Mouse (Mus musculus) heart, embryonic 14.5 days (tissue): ENCODE measurements around the gene Clmn. TPM values are rescaled to one million over a fixed set of nuclear protein-coding genes. Genes with fewer than 3 reads are reported as not detected.

Experiments used
- ATAC-seq: fragments of 200-750 bp; cut with Nextera tagmentation; 2 replicates; pipeline ENCODE4 v1.8.0; 2017; ENCODE audit warnings: low read depth, moderate TSS enrichment; ENCODE audit not compliant: insufficient number of reproducible peaks, insufficient read depth, low FRiP score
- H3K27ac ChIP-seq, 2 experiments: fragments of 200-500 bp in 1 of 2; fragments of 300-500 bp in 1 of 2; sonication (generic) in 1 of 2; replicated peaks in 1 of 2; 2 replicates each; pipeline ENCODE4 v1.5.1; 2012 to 2014; ENCODE audit warnings: low read depth in 2 of 2, low read length in 2 of 2, control low read depth in 1 of 2, mild to moderate bottlenecking in 1 of 2, mixed read lengths in 1 of 2; ENCODE audit not compliant: control insufficient read depth in 1 of 2, insufficient read depth in 1 of 2
- H3K27me3 ChIP-seq: fragments of 300-500 bp; sonication (generic); 2 replicates; pipeline ENCODE4 v1.6.1; 2014; ENCODE audit warnings: mild to moderate bottlenecking, low read length, control low read depth; ENCODE audit not compliant: control insufficient read depth, insufficient read depth
- H3K36me3 ChIP-seq: fragments of 300-500 bp; sonication (generic); 2 replicates; pipeline ENCODE4 v1.6.1; 2014; ENCODE audit warnings: mild to moderate bottlenecking, control low read depth, low read length, mixed read lengths; ENCODE audit not compliant: control insufficient read depth, insufficient read depth
- H3K4me1 ChIP-seq, 2 experiments: fragments of 200-500 bp in 1 of 2; fragments of 300-500 bp in 1 of 2; sonication (generic) in 1 of 2; 2 replicates each; pipeline ENCODE4 v1.6.1; 2012 to 2014; ENCODE audit warnings: low read length in 2 of 2, control low read depth in 1 of 2, mixed read lengths in 1 of 2; ENCODE audit not compliant: control insufficient read depth in 2 of 2, insufficient read depth in 2 of 2
- H3K4me2 ChIP-seq: fragments of 300-500 bp; sonication (generic); 2 replicates; pipeline ENCODE4 v1.6.1; 2014; ENCODE audit warnings: mild to moderate bottlenecking, low read length
- H3K4me3 ChIP-seq, 2 experiments: fragments of 200-500 bp in 1 of 2; fragments of 300-500 bp in 1 of 2; sonication (generic) in 1 of 2; 2 replicates each; pipeline ENCODE4 v1.5.1; 2012 to 2014; ENCODE audit warnings: low read length in 2 of 2, mild to moderate bottlenecking in 2 of 2, control low read depth in 1 of 2, low read depth in 1 of 2, moderate library complexity in 1 of 2; ENCODE audit not compliant: control insufficient read depth in 1 of 2, insufficient read depth in 1 of 2
- H3K9ac ChIP-seq: fragments of 300-500 bp; sonication (generic); 2 replicates; pipeline ENCODE4 v1.6.1; 2014; ENCODE audit warnings: mild to moderate bottlenecking, low read length
- H3K9me3 ChIP-seq: fragments of 300-500 bp; sonication (generic); 2 replicates; pipeline ENCODE4 v1.6.1; 2016; ENCODE audit warnings: low read length, control low read depth; ENCODE audit not compliant: control insufficient read depth
- WGBS: fragments of 180-500 bp; shearing (Covaris S2); extraction: QIAGEN DNeasy Blood & Tissue Kit; methylation state at CpG from one replicate; pipeline ENCODE4 v1.1.7; 2014; 5-methylcytosine and 5-hydroxymethylcytosine counted together
- polyA plus RNA-seq: library from polyadenylated mRNA; unstranded; fragments of >200 nt; fragmentation: Nextera tagmentation; extraction: Ambion mirVana; gene quantifications from 2 replicates; pipeline ENCODE4 v1.2.1, GENCODE M21; 2014

Gene Clmn
- polyA plus RNA-seq, 1 experiment from 2014 or later = 0.49 TPM

DNA sequence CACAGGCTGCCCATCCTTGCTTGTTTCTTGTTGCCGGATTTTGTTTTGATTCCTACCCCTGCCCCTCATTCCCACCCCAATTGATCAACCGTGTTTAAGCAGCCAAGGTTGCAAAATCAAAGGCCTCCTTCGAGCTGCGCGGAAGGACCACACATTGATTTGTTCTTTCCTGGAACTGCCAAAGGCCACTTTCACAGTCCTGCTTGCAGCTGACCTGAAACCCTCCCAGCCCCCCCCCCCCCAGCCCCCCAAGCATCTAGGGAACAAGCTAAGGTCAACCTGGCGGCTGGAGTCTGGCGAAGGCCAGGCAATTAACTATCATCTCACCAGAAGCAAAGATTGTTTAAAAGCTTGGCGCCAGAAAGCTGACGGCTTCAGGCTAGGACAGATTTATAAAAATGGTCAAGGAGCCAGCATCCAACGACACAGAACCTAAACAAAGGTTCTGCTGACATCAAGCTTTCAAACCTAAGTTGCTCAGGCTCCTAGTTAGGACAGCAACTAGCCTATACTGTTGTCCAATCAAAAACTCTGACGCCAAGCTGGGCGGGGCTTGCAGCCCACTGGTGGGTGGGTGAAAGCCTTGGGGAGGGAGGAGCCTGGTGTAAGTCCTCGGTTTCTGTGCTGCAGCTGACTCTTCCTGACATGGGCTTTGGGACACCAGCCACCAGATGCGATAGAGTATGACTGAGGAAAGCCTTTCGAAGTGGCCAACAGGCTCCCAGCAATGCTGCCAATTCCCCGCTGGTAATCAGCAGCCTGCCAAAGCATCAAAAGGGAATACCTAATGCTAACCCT lies 13.0 kb downstream of the Clmn start:
- H3K27me3 ChIP-seq = 0 out of 2 replicates have a peak, but pooled peaks cover 1% of the 10 kb centered on the region
- H3K4me1 ChIP-seq = peaks cover 0 to 4% of the 10 kb centered on the region in 2 experiments; a peak in 1 of 4 replicates
- H3K9me3 ChIP-seq = no peaks in the 10 kb centered on the region
- no peak overlapping the region for H3K9ac ChIP-seq
- 31% methylated on average over 16 of the region's 16 CpGs for WGBS
- H3K36me3 ChIP-seq = no peaks in the 10 kb centered on the region
- peak overlapping the region; percentile 36 for H3K4me2 ChIP-seq
- ATAC-seq = peak; percentile 59
- no peak overlapping the region for H3K27ac ChIP-seq
- no peak overlapping the region for H3K4me3 ChIP-seq

- Histone ChIP-seq H3K27ac (no peak overlapping the region), H3K9me3 (no peaks in the 10 kb centered on the region), H3K4me3 (no peak overlapping the region), H3K4me1 (peaks cover 4 to 7% of the 10 kb centered on the region in 2 experiments; a peak in 2 of 4 replicates), H3K36me3 (no peaks in the 10 kb centered on the region), H3K27me3 (0 out of 2 replicates have a peak, but pooled peaks cover 5% of the 10 kb centered on the region), H3K9ac (no peak overlapping the region), H3K4me2 (no peak overlapping the region)
- 85% methylated on average over 7 of the region's 7 CpGs for WGBS
- no peak for ATAC-seq
Measured at GRCm38 (mm10) chr12:104850119-104850518, 14.8 kb downstream of the Clmn start.

DNA sequence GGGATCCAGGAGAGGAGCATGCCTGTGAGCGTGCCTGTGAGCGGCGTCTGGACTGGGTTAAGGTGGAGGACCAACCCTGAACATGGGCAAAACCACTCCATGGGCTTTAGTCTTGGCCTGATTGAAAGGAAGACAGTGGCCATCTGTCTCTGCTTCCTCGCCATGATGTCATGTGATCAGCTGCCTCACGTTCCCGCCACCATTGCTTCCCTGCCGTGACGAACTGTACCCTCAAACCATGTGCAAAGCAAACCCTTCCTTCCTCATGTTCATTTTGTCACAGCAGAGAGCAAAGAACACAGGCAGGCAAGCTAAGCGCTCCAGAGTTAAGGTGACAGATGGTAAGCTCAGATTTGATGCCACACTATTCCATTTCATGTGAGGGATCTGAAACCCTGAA lies 16.2 kb downstream of the Clmn start:
- H3K4me1 ChIP-seq = peaks cover 4 to 7% of the 10 kb centered on the region in 2 experiments; a peak in 2 of 4 replicates
- H3K27me3 ChIP-seq = 0 out of 2 replicates have a peak, but pooled peaks cover 9% of the 10 kb centered on the region
- H3K9me3 ChIP-seq = no peaks in the 10 kb centered on the region
- H3K4me3 ChIP-seq = no peak overlapping the region
- no peak overlapping the region for H3K4me2 ChIP-seq
- no peak for ATAC-seq
- no peak overlapping the region for H3K9ac ChIP-seq
- 81% methylated on average over 9 of the region's 9 CpGs for WGBS
- H3K36me3 ChIP-seq = no peaks in the 10 kb centered on the region
- no peak overlapping the region for H3K27ac ChIP-seq

- 0 out of 2 replicates have a peak, but pooled peaks cover 9% of the 10 kb centered on the region for H3K27me3 ChIP-seq
- no peaks in the 10 kb centered on the region for H3K9me3 ChIP-seq
- no peak for ATAC-seq
- no peaks in the 10 kb centered on the region for H3K36me3 ChIP-seq
- H3K4me2 ChIP-seq = no peak overlapping the region
- WGBS = 87% methylated on average over 4 of the region's 4 CpGs
- H3K4me3 ChIP-seq = no peak overlapping the region
- H3K9ac ChIP-seq = no peak overlapping the region
- peaks cover 3 to 7% of the 10 kb centered on the region in 2 experiments; a peak in 2 of 4 replicates for H3K4me1 ChIP-seq
- no peak overlapping the region for H3K27ac ChIP-seq
Measured at GRCm38 (mm10) chr12:104847227-104847626, 17.6 kb downstream of the Clmn start.

DNA sequence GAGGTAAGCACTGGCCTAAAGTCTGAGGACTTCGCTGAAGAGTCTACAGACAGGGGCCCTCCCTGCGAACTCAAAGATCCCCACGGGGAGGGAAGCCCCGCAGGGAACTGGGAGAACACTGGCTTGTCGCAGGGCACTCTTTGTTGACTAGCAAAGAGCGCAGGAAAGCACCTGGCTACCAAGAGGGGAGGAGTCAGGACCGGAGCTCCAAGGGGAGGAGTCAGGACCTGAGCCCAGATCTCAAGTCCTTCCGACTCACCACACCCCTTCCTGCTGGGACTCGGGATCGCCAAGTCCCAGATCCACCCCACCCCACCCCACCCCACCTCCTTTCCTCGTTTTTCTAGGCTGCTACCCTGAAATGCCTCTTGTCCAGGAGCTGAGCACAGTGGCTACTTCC lies 19.2 kb downstream of the Clmn start:
- no peak overlapping the region for H3K27ac ChIP-seq
- H3K36me3 ChIP-seq = no peaks in the 10 kb centered on the region
- peak overlapping the region; percentile 66 for H3K4me2 ChIP-seq
- H3K4me3 ChIP-seq = peak overlapping the region; percentile 17 to 18; a peak in 2 of 4 replicates
- H3K27me3 ChIP-seq = 0 out of 2 replicates have a peak, but pooled peaks cover 9% of the 10 kb centered on the region
- WGBS = 8% methylated on average over 11 of the region's 11 CpGs
- ATAC-seq = no peak
- H3K9me3 ChIP-seq = no peaks in the 10 kb centered on the region
- peaks cover 0 to 7% of the 10 kb centered on the region in 2 experiments; a peak in 2 of 4 replicates for H3K4me1 ChIP-seq
- H3K9ac ChIP-seq = 0 out of 2 replicates have a peak overlapping the region, but pooled peaks have one; percentile 17

GRCm38 (mm10) chr12:104844989-104845388 lies 19.9 kb downstream of the Clmn start:
- Histone ChIP-seq H3K4me2 (no peak overlapping the region), H3K4me3 (no peak overlapping the region), H3K9me3 (no peaks in the 10 kb centered on the region), H3K9ac (no peak overlapping the region), H3K27ac (no peak overlapping the region), H3K27me3 (0 out of 2 replicates have a peak, but pooled peaks cover 9% of the 10 kb centered on the region), H3K36me3 (no peaks in the 10 kb centered on the region), H3K4me1 (peaks cover 0 to 7% of the 10 kb centered on the region in 2 experiments; a peak in 2 of 4 replicates)
- no peak for ATAC-seq
- whole genome bisulfite sequencing = 78% methylated on average over 4 of the region's 4 CpGs

GRCm38 (mm10) chr12:104844279-104844678 lies 20.6 kb downstream of the Clmn start:
- 82% methylated on average over 4 of the region's 4 CpGs for WGBS
- 0 out of 2 replicates have a peak, but pooled peaks cover 9% of the 10 kb centered on the region for H3K27me3 ChIP-seq
- no peak overlapping the region for H3K4me3 ChIP-seq
- H3K9ac ChIP-seq = no peak overlapping the region
- ATAC-seq = no peak
- H3K4me1 ChIP-seq = peaks cover 0 to 7% of the 10 kb centered on the region in 2 experiments; a peak in 2 of 4 replicates
- H3K4me2 ChIP-seq = no peak overlapping the region
- no peaks in the 10 kb centered on the region for H3K36me3 ChIP-seq
- H3K27ac ChIP-seq = no peak overlapping the region
- H3K9me3 ChIP-seq = no peaks in the 10 kb centered on the region
